Mouse (Mus musculus): ENCODE data around the gene Olfr1271. TPM values are rescaled to one million over a fixed set of nuclear protein-coding genes. Genes with fewer than 3 reads are reported as not detected.
"Not testable (repeated sequence)": the region's sequence is repeated elsewhere in the genome, so short reads cannot be mapped to it uniquely, and the experiment has no call there.

Olfr1271 gene
- not detected in 2 replicates for polyA plus RNA-seq (2014; fragmentation: Nextera tagmentation; extraction: Ambion mirVana)

DNA sequence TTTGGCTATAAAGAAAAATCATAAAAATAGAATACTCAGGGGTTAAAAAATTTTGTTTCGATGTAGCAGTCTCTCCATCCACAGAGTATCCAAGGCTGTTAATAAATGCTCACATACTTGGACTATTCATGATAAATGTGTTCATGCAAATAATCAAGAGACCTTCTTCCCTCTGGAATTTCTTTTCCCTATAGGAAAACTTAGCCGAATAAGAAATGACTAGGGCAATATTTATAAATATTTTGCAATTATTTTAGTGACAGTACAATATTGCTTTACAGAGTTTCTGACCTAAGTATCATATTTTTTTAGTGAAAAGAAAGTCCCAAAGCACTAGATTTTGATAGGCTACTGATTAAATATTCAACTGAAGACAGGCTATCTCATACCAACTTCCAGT lies at the start of gene Olfr1271:
TSS of gene Olfr1271 (minus strand) at position 101 of the 400 bp plus-strand sequence.
- no peak within 1 kb of the TSS for H3K9ac ChIP-seq (replicated peaks; ENCODE audit: low read depth, low read length)
- no peaks in the 10 kb centered on the region for H3K27me3 ChIP-seq (ENCODE audit: control insufficient read depth, insufficient read depth, low read length)
- no peak within 1 kb of the TSS for H3K27ac ChIP-seq (ENCODE audit: low read length)
- ATAC-seq (ENCODE audit: insufficient number of reproducible peaks, insufficient read depth, low FRiP score, low read depth): no peak
- no peaks in the 10 kb centered on the region for H3K4me1 ChIP-seq (ENCODE audit: control insufficient read depth, insufficient read depth, low read length)
- no peaks in the 10 kb centered on the region for H3K36me3 ChIP-seq (ENCODE audit: control insufficient read depth, insufficient read depth, low read length)
- WGBS: 82% methylated on average over 2 of the region's 2 CpGs
- H3K4me3 ChIP-seq (ENCODE audit: low read depth, low read length): no peak within 1 kb of the TSS
- H3K9me3 ChIP-seq (ENCODE audit: control insufficient read depth, low read depth, low read length): no peaks in the 10 kb centered on the region
- no peak within 1 kb of the TSS for H3K4me2 ChIP-seq (replicated peaks; ENCODE audit: low read depth, low read length)

DNA sequence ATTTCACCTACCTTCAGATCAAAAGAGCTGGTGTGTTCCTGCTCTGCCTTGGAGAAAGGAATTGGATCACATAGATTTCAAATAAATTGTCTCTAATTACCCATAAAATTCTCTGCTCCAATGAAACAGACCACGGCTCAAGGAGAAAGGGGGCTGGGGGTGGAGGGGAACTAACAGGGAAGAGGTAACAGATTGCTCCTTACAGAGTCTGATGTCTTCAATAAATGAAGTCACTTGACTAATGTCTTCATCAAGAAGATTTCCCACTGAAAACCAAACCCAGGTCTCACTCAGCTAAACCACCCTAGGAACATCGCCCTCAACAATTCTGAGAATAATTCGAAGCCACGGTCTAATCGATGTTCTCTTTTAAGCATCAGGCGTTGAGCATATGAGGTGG lies 21.9 kb upstream of the Olfr1271 start, which contains the start of gene Olfr1272:
TSS of gene Olfr1272 (minus strand) at position 101 of the 400 bp plus-strand sequence.
- no peak within 1 kb of the TSS for H3K9ac ChIP-seq (replicated peaks; ENCODE audit: low read depth, low read length)
- no peaks in the 10 kb centered on the region for H3K27me3 ChIP-seq (ENCODE audit: control insufficient read depth, insufficient read depth, low read length)
- H3K9me3 ChIP-seq (ENCODE audit: control insufficient read depth, low read depth, low read length): no peaks in the 10 kb centered on the region
- no peaks in the 10 kb centered on the region for H3K4me1 ChIP-seq (ENCODE audit: control insufficient read depth, insufficient read depth, low read length)
- WGBS: 90% methylated on average over 6 of the region's 6 CpGs
- no peak for ATAC-seq (ENCODE audit: insufficient number of reproducible peaks, insufficient read depth, low FRiP score, low read depth)
- H3K36me3 ChIP-seq (ENCODE audit: control insufficient read depth, insufficient read depth, low read length): no peaks in the 10 kb centered on the region
- H3K27ac ChIP-seq (ENCODE audit: low read length): no peak within 1 kb of the TSS
- no peak within 1 kb of the TSS for H3K4me3 ChIP-seq (ENCODE audit: low read depth, low read length)
- no peak within 1 kb of the TSS for H3K4me2 ChIP-seq (replicated peaks; ENCODE audit: low read depth, low read length)

DNA sequence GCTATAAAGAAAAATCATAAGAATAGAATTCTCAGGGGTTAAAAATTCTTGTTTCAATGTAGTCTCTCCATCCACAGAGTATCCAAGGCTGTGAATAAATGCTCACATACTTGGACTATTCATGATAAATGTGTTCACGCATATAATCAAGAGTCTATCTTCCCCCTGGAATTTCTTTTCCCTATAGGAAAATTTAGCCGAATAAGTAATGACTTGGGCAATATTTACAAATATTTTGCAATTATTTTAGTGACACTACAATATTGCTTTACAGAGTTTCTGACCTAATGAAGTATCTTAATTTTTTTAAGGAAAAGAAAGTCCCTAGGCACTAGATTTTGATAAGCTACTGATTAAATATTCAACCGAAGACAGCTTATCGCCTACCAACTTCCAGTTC lies 13.3 kb downstream of the Olfr1271 start, which contains the start of gene Olfr142:
TSS of gene Olfr142 (minus strand) at position 101 of the 400 bp plus-strand sequence.
- Histone ChIP-seq H3K27me3 (ENCODE audit: control insufficient read depth, insufficient read depth, low read length) (no peaks in the 10 kb centered on the region), H3K27ac (ENCODE audit: low read length) (no peak within 1 kb of the TSS), H3K4me3 (ENCODE audit: low read depth, low read length) (no peak within 1 kb of the TSS), H3K9me3 (ENCODE audit: control insufficient read depth, low read depth, low read length) (no peaks in the 10 kb centered on the region), H3K4me1 (ENCODE audit: control insufficient read depth, insufficient read depth, low read length) (no peaks in the 10 kb centered on the region), H3K4me2 (replicated peaks; ENCODE audit: low read depth, low read length) (no peak within 1 kb of the TSS), H3K9ac (replicated peaks; ENCODE audit: low read depth, low read length) (no peak within 1 kb of the TSS), H3K36me3 (ENCODE audit: control insufficient read depth, insufficient read depth, low read length) (no peaks in the 10 kb centered on the region)
- 95% methylated on average over 4 of the region's 4 CpGs for WGBS
- ATAC-seq (ENCODE audit: insufficient number of reproducible peaks, insufficient read depth, low FRiP score, low read depth): no peak

DNA sequence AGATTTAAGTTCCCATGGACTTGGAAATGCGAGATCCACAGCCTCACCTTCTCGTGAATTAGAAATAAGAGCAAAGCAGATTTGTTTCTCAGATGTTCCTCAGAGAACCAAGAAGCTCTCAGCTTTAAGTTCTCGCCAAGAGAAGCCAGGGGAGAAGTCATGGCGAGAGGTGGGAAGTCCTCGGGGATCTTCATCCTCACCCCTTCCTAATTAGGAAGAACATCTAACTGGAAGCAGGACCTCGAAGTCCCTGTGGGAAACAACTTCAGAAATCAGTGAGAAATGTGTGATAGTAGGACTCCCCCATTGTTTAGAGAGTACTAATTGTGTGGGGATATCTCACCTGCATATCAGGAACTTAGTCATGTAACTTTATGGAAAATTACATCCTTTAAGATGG lies 46.4 kb downstream of the Olfr1271 start, which contains the start of gene Olfr1506:
TSS of gene Olfr1506 (minus strand) at position 101 of the 400 bp plus-strand sequence.
- not testable (repeated sequence) for H3K4me1 ChIP-seq (ENCODE audit: control insufficient read depth, insufficient read depth, low read length); H3K4me2 ChIP-seq (replicated peaks; ENCODE audit: low read depth, low read length); H3K4me3 ChIP-seq (ENCODE audit: low read depth, low read length); H3K36me3 ChIP-seq (ENCODE audit: control insufficient read depth, insufficient read depth, low read length); H3K9ac ChIP-seq (replicated peaks; ENCODE audit: low read depth, low read length); H3K9me3 ChIP-seq (ENCODE audit: control insufficient read depth, low read depth, low read length); H3K27me3 ChIP-seq (ENCODE audit: control insufficient read depth, insufficient read depth, low read length); ATAC-seq (ENCODE audit: insufficient number of reproducible peaks, insufficient read depth, low FRiP score, low read depth); H3K27ac ChIP-seq (ENCODE audit: low read length)
- WGBS: no CpG with 5 or more reads among the region's 6 CpGs

Other genes starting within 250 kb of the Olfr1271 start
- not detected in 2 replicates for gene Olfr1264, start 245.5 kb downstream of the Olfr1271 start, polyA plus RNA-seq (2014; fragmentation: Nextera tagmentation; extraction: Ambion mirVana)
- not detected in 2 replicates for gene Olfr1265, start 235.7 kb downstream of the Olfr1271 start, polyA plus RNA-seq (2014; fragmentation: Nextera tagmentation; extraction: Ambion mirVana)
- not detected in 2 replicates for gene Olfr140, start 207.4 kb downstream of the Olfr1271 start, polyA plus RNA-seq (2014; fragmentation: Nextera tagmentation; extraction: Ambion mirVana)
- gene Olfr1269, start 149.6 kb downstream of the Olfr1271 start, polyA plus RNA-seq (2014; fragmentation: Nextera tagmentation; extraction: Ambion mirVana): not detected in 2 replicates
- gene Olfr32, start 128.7 kb downstream of the Olfr1271 start, polyA plus RNA-seq (2014; fragmentation: Nextera tagmentation; extraction: Ambion mirVana): not detected in 2 replicates
- gene Olfr1270, start 117.9 kb downstream of the Olfr1271 start, polyA plus RNA-seq (2014; fragmentation: Nextera tagmentation; extraction: Ambion mirVana): not detected in 2 replicates
- not detected in 2 replicates for gene Olfr1506, start 46.5 kb downstream of the Olfr1271 start, polyA plus RNA-seq (2014; fragmentation: Nextera tagmentation; extraction: Ambion mirVana)
- not detected in 2 replicates for gene Olfr142, start 13.4 kb downstream of the Olfr1271 start, polyA plus RNA-seq (2014; fragmentation: Nextera tagmentation; extraction: Ambion mirVana)
- not detected in 2 replicates for gene Olfr1272, start 21.8 kb upstream of the Olfr1271 start, polyA plus RNA-seq (2014; fragmentation: Nextera tagmentation; extraction: Ambion mirVana)
- gene Gm13769, start 51.2 kb upstream of the Olfr1271 start, polyA plus RNA-seq (2014; fragmentation: Nextera tagmentation; extraction: Ambion mirVana): not detected in 2 replicates
- not detected in 2 replicates for gene Olfr1274-ps, start 127.7 kb upstream of the Olfr1271 start, polyA plus RNA-seq (2014; fragmentation: Nextera tagmentation; extraction: Ambion mirVana)

Data from stomach, embryonic 14.5 days (tissue).